Mouse (Mus musculus): ENCODE results near the gene Ifrd2. TPM values are rescaled to one million over a fixed set of nuclear protein-coding genes. Genes with fewer than 3 reads are reported as not detected.

Gene Ifrd2
- polyA plus RNA-seq, 2 experiments, result 135 to 149 TPM

GRCm38 (mm10) chr9:107624539-107624938, 37.1 kb downstream of the Ifrd2 start:
- 42% methylated on average over 5 of the region's 5 CpGs for WGBS (ENCODE audit: insufficient replicate concordance)
- no peak overlapping the region for H3K9ac ChIP-seq (replicated peaks)
- TF ChIP-seq EP300 (IDR thresholded peaks at IDR 0.05; ENCODE audit: low read depth) (no peak), CTCF (IDR thresholded peaks at IDR 0.05; ENCODE audit: low read depth) (no peak)
- DNase-seq (ENCODE audit: low read depth in 3 of 3, low spot score in 3 of 3), result no peak
- no peak overlapping the region for H3K27ac ChIP-seq
- no peaks in the 10 kb centered on the region for H3K27me3 ChIP-seq (ENCODE audit: control insufficient read depth, insufficient read depth, low read length)
- peaks cover 10% of the 10 kb centered on the region; the same call in 1 of the 2 replicates for H3K36me3 ChIP-seq (replicated peaks; ENCODE audit: control insufficient read depth, insufficient read depth, low read depth)
- no peak overlapping the region for H3K4me2 ChIP-seq (ENCODE audit: low read depth)
- H3K4me1 ChIP-seq (replicated peaks; ENCODE audit: control insufficient read depth in 2 of 2, insufficient read depth in 2 of 2, low read length in 1 of 2), result peaks cover 22 to 30% of the 10 kb centered on the region in 2 experiments
- ATAC-seq (ENCODE audit: insufficient read depth), result no peak
- H3K9me3 ChIP-seq (ENCODE audit: control insufficient read depth, low read length), result no peaks in the 10 kb centered on the region
- H3K4me3 ChIP-seq (ENCODE audit: insufficient read depth in 1 of 2, low read depth in 2 of 2, low read length in 2 of 2), result no peak overlapping the region

GRCm38 (mm10) chr9:107624951-107625350, 37.5 kb downstream of the Ifrd2 start:
- Histone ChIP-seq H3K9me3 (ENCODE audit: control insufficient read depth, low read length) (no peaks in the 10 kb centered on the region), H3K27ac (no peak overlapping the region), H3K4me1 (replicated peaks; ENCODE audit: control insufficient read depth in 2 of 2, insufficient read depth in 2 of 2, low read length in 1 of 2) (peaks cover 25 to 32% of the 10 kb centered on the region in 2 experiments), H3K4me2 (ENCODE audit: low read depth) (no peak overlapping the region), H3K4me3 (ENCODE audit: insufficient read depth in 1 of 2, low read depth in 2 of 2, low read length in 2 of 2) (no peak overlapping the region), H3K9ac (replicated peaks) (no peak overlapping the region), H3K36me3 (replicated peaks; ENCODE audit: control insufficient read depth, insufficient read depth, low read depth) (peaks cover 6% of the 10 kb centered on the region; the same call in 1 of the 2 replicates), H3K27me3 (ENCODE audit: control insufficient read depth, insufficient read depth, low read length) (no peaks in the 10 kb centered on the region)
- 76% methylated on average over 3 of the region's 3 CpGs for WGBS (ENCODE audit: insufficient replicate concordance)
- no peak for TF ChIP-seq EP300 (IDR thresholded peaks at IDR 0.05; ENCODE audit: low read depth)
- no peak for TF ChIP-seq CTCF (IDR thresholded peaks at IDR 0.05; ENCODE audit: low read depth)
- no peak for ATAC-seq (ENCODE audit: insufficient read depth)
- no peak for DNase-seq (ENCODE audit: low read depth in 3 of 3, low spot score in 3 of 3)

DNA sequence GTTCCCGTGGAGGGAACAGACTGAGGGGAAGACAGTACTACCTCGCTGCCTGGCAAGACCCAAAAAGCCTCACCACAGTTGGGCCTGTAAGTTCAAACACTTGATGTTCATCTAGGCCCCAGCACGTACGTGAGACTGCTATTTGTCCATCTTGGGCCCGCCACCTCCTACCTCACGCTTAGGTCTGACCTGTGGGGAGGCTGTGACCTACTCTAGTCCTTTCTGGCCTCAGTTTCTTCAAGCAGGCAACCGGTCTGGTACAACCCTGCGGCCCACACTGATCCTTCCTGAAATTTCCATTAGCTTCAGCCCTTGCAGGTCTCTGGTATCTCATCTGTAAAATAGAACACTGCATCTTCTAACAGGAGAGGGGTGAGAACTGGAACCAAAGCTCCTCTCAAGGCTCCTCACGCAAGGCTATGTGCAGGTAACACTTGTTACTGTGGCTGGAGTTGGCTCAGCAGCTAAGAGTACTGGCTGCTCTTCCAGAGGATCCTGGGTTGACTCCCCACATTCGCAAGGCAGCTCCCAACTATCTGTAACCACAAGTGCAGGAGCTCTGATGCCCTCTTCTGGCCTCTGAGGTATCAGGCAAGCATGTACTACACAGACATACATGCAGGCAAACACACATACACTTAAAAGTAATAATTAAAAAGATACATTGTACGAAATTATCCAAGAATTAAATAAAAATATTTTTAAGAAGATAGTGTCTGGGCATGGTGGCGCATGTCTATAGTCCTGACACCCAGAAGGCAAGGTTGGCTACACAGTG, 38.1 kb downstream of the Ifrd2 start:
- Histone ChIP-seq H3K27me3 (ENCODE audit: control insufficient read depth, insufficient read depth, low read length) (no peaks in the 10 kb centered on the region), H3K4me2 (ENCODE audit: low read depth) (no peak overlapping the region), H3K9me3 (ENCODE audit: control insufficient read depth, low read length) (no peaks in the 10 kb centered on the region), H3K4me3 (ENCODE audit: insufficient read depth in 1 of 2, low read depth in 2 of 2, low read length in 2 of 2) (no peak overlapping the region), H3K4me1 (replicated peaks; ENCODE audit: control insufficient read depth in 2 of 2, insufficient read depth in 2 of 2, low read length in 1 of 2) (peaks cover 25 to 33% of the 10 kb centered on the region in 2 experiments), H3K9ac (replicated peaks) (no peak overlapping the region), H3K36me3 (replicated peaks; ENCODE audit: control insufficient read depth, insufficient read depth, low read depth) (peaks cover 6% of the 10 kb centered on the region; the same call in 1 of the 2 replicates), H3K27ac (no peak overlapping the region)
- TF ChIP-seq EP300 (IDR thresholded peaks at IDR 0.05; ENCODE audit: low read depth) (no peak), CTCF (IDR thresholded peaks at IDR 0.05; ENCODE audit: low read depth) (peak; percentile 48)
- WGBS (ENCODE audit: insufficient replicate concordance), result 83% methylated on average over 12 of the region's 12 CpGs
- DNase-seq (ENCODE audit: low read depth in 3 of 3, low spot score in 3 of 3), result no peak
- no peak for ATAC-seq (ENCODE audit: insufficient read depth)

- no peak overlapping the region for H3K4me3 ChIP-seq (ENCODE audit: insufficient read depth in 1 of 2, low read depth in 2 of 2, low read length in 2 of 2)
- H3K9ac ChIP-seq (replicated peaks), result no peak overlapping the region
- ATAC-seq (ENCODE audit: insufficient read depth), result peak; percentile 54; the same call in 1 of the 2 replicates
- H3K36me3 ChIP-seq (replicated peaks; ENCODE audit: control insufficient read depth, insufficient read depth, low read depth), result peaks cover 6% of the 10 kb centered on the region; the same call in 1 of the 2 replicates
- H3K27me3 ChIP-seq (ENCODE audit: control insufficient read depth, insufficient read depth, low read length), result no peaks in the 10 kb centered on the region
- TF ChIP-seq CTCF (IDR thresholded peaks at IDR 0.05; ENCODE audit: low read depth) (no peak), EP300 (IDR thresholded peaks at IDR 0.05; ENCODE audit: low read depth) (no peak)
- H3K4me1 ChIP-seq (replicated peaks; ENCODE audit: control insufficient read depth in 2 of 2, insufficient read depth in 2 of 2, low read length in 1 of 2), result peaks cover 25 to 33% of the 10 kb centered on the region in 2 experiments
- no peak overlapping the region for H3K27ac ChIP-seq
- no peak for DNase-seq (ENCODE audit: low read depth in 3 of 3, low spot score in 3 of 3)
- WGBS (ENCODE audit: insufficient replicate concordance), result 43% methylated on average over 15 of the region's 15 CpGs
- no peaks in the 10 kb centered on the region for H3K9me3 ChIP-seq (ENCODE audit: control insufficient read depth, low read length)
- peak overlapping the region; percentile 0; the same call in 1 of the 2 replicates for H3K4me2 ChIP-seq (ENCODE audit: low read depth)
These were observed 38.9 kb downstream of the Ifrd2 start for GRCm38 (mm10) chr9:107626158-107626843.

GRCm38 (mm10) chr9:107626844-107627277, 39.4 kb downstream of the Ifrd2 start:
- no peak for DNase-seq (ENCODE audit: low read depth in 3 of 3, low spot score in 3 of 3)
- ATAC-seq (ENCODE audit: insufficient read depth), result peak; percentile 41; the same call in 1 of the 2 replicates
- H3K27me3 ChIP-seq (ENCODE audit: control insufficient read depth, insufficient read depth, low read length), result no peaks in the 10 kb centered on the region
- H3K4me3 ChIP-seq (ENCODE audit: insufficient read depth in 1 of 2, low read depth in 2 of 2, low read length in 2 of 2), result no peak overlapping the region
- TF ChIP-seq CTCF (IDR thresholded peaks at IDR 0.05; ENCODE audit: low read depth), result peak; percentile 97
- TF ChIP-seq EP300 (IDR thresholded peaks at IDR 0.05; ENCODE audit: low read depth), result no peak
- 0% methylated on average over 2 of the region's 2 CpGs for WGBS (ENCODE audit: insufficient replicate concordance)
- H3K27ac ChIP-seq, result no peak overlapping the region
- H3K9me3 ChIP-seq (ENCODE audit: control insufficient read depth, low read length), result no peaks in the 10 kb centered on the region
- peaks cover 25 to 33% of the 10 kb centered on the region in 2 experiments for H3K4me1 ChIP-seq (replicated peaks; ENCODE audit: control insufficient read depth in 2 of 2, insufficient read depth in 2 of 2, low read length in 1 of 2)
- H3K4me2 ChIP-seq (ENCODE audit: low read depth), result peak overlapping the region; percentile 0; the same call in 1 of the 2 replicates
- no peak overlapping the region for H3K9ac ChIP-seq (replicated peaks)
- H3K36me3 ChIP-seq (replicated peaks; ENCODE audit: control insufficient read depth, insufficient read depth, low read depth), result peaks cover 6% of the 10 kb centered on the region; the same call in 1 of the 2 replicates

Data from liver, embryonic 14.5 days (tissue).